Mouse (Mus musculus) CD4-positive, CD25-positive, alpha-beta regulatory T cell, adult 4 months (primary cell): ENCODE measurements at regions not wholly inside any gene's neighbourhood (a gene's known extent, or its start where the extent isn't known, plus 50 kb on each side); places are given as distances from the start of the nearest gene placed in this dataset.

ENCODE experiments used
- ATAC-seq: one replicate; pipeline ENCODE4 v1.8.0; 2017

DNA sequence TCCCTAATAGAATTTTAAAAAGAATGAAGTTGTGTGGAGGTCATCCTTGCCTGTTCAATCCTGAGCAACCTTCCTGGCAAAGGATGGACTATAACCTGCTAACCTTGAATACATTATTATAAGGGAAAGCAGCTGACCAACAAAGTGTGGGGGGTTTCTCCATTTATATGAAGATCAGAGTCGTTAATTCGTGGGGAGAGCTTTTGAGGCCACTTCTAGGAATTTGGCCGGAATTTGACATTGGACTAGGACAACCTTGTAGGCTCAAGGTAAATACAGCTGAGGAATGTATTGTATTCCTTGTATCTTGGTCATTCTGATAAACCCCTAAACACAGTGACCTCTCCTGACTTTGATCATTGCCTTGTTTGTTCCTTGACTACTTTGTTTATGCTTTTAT is 56.9 kb downstream of the Klf4 start:
- ATAC-seq, result no peak

DNA sequence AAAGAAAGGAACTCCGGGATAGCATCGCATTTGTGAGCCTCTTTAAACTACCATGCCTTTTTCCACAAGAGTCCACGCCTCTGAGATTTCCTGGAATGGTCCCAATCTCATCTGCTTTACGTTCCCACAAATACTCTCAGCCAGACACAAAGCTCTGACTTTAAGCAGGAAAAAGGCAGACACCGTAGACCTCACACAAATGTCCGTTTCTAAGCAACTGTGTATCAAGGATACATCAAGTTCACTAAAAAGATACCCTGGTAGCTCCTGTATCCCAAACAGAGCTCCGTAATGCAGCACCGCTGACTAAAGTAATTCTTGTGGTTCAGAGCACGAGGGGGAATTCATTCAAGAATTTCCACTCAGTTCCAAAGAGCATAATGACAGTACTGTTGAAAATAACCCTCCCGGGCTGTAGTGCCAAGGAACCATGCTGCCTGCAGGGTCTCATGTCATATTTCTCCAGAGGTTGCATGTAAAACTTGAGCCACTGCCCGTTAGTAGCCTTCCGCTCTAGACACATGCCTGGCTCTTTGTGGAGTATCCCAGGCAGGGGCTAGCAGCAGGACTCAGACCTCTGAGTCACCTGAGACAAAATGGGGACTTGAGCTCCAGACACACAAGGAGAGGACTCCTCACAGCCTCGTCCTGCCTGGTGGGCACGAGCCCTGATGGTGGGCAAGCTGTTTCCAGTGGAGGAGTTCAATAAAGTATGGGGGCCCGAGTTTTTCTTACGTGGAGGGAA is 58.0 kb downstream of the Klf4 start:
- no peak for ATAC-seq

DNA sequence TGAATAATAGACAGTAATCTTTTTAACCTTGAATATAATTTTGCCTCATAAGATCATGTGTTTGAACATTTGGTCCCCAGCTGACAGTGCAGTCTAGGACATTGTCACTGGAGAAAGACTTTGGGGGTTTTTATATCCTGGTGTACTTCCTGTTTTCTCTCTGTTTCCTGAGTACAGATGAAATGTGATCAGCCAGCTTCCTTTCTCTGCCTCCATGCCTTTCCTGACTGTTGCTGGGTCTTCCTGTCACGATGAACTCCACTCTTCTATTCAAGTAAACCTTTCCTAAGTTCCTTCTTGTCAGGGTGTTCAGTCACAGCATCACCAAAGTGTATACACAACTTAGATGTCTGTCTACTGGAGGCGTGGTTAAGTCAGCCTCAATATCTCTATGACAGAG is 59.6 kb downstream of the Klf4 start:
- no peak for ATAC-seq

DNA sequence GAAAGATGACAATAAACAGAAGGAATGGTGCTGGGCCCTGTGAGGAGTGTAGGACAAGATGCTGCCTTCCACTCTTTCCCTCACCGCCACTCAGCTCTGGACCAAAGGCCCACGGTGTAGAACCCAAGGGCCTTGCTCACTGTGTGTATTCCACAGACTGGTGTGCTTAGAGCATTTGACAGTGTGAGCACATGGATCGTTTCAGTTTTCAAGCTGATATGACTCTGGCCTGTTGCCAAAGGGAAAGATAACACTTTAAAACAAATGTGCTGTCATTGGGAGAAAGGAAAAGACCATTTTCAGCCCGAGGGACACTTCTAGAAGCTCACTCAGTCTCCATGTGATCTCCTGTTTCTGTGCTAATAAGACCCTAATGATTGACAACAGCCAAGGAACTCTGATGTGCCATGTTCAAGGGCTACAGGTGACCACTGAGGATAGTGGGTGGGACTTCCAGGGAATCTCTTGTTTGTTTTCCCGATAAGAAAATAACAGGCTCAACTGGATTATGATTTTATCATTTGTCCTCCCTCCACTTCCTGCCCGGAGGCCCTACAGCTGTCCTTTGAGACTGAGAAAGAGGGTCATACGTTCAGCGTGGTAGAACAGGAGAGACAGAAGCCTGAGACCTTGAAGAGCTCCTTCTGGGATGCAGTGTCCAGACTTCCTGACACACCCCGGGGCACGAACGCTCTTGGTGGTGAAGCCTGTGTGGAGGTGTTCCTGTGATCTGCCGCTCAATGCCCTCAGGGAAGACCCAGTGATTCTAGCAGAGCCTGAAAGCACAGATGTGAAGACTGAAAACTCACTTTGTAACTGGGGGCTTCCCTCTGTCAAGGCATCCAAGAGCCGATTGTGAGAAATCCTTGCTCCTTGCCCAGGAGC is 61.2 kb downstream of the Klf4 start:
- ATAC-seq, result no peak

DNA sequence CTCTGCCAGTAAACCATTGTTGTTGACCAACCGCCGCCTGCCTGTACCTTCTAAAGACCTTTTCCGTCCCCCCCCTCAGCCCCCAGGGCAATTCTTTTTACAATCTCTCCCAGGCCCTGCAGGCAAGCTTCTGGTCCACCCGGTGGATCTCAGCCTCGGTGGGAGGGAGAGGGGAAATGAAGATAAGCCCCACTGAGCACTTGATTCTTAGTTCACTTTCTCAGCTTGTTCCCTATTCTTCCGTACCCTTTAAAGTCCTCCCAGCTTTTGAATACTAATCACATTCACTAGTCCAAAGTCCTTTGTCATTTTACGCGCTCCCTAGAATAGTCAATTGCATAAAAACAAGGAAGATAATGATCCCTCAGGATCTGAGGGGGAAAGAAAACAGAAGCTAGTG is 68.1 kb downstream of the Klf4 start:
- ATAC-seq, result no peak

DNA sequence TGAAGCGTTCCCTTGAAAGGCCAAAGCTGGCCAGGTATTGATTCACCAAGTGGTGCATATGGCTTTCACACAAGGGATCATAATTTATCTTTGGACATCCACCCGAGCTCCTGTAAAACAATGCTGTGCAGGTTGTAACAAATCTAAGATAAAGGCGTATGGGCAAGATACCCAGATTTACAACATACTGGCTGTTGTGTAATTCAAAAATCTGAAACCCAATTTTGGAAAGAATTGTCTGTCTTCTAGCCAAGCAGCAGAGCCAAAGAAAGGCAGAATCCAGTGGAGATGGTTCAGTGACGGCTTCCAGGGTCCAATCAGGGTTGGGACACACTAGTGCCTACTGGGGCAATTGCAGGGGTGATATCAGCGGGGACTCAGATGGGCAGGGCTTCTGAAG is 70.3 kb downstream of the Klf4 start:
- ATAC-seq, result no peak

DNA sequence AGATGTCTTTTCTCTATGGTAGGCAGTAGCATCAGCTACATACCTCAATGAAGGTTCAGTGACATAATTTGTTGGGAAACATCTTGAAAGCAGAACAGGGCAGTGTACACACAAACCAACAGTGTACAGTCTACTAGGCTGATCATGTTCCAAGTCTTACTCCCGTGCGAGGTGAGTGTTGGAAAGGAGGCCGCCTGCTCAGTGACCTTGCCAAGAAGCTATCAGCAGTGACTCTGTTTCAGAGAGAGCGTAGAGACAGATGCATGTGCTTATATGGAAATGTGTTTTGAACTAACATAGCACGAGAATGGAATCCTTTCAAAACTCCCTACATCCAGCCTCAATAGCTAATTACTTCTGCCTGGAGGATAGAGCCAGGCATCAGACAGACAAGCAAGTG is 78.4 kb downstream of the Klf4 start:
- no peak for ATAC-seq

DNA sequence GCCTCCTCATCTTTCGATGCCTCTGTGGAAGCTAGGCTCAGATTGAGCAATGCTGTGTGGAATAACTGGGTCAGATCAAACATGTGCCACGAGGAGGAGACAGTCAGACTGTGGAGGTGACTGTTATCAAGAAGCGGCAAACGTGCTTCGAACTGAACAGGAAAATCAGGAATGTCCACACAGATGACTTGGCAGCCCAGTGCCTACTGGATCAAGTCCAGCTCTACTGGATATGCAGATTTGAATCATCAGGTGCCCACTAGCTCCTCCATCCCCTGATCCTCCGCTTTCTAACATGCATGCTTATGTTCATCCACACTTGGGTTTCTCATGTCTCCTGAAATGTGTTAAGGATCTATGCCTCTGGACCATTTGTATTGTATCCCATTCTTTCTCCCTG is 79.7 kb downstream of the Klf4 start:
- ATAC-seq, result no peak

DNA sequence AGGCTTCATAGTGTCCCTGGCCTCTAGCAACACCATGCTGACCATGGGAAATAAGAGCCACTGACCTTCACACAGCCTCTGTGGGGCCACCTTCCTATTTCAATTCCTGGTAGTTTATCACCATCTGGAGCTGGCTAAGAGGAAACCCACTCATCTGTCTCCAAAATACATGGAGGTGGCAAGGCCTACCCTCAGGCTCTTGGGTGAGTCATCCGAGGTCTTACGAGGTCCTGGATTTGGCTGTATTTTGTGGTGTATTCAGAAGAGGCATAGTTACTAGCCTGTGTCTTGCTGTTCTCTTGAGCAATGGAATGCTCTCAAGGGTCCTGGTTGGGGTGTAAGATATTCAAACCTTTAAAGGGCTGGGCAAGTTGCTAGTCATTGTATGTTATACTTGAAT is 80.6 kb downstream of the Klf4 start:
- ATAC-seq, result no peak

DNA sequence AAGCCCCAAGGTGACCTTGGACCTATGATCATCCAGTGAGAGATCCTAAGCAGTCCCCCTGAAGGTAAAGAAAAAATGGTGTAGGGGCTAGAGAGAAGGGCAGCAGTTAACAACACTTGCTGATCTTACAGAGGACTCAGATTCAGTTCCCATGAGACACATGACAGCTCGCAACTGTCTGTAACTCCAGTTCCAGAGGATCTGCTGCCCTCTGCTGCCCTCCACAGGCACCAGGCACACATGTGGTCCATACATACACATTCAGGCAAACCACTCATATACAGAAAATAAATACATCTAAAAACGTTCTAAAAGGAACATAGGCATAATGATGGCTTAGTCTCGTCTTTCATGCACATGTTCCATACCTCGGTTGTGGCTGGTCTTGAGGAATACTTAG is 81.2 kb downstream of the Klf4 start:
- no peak for ATAC-seq

DNA sequence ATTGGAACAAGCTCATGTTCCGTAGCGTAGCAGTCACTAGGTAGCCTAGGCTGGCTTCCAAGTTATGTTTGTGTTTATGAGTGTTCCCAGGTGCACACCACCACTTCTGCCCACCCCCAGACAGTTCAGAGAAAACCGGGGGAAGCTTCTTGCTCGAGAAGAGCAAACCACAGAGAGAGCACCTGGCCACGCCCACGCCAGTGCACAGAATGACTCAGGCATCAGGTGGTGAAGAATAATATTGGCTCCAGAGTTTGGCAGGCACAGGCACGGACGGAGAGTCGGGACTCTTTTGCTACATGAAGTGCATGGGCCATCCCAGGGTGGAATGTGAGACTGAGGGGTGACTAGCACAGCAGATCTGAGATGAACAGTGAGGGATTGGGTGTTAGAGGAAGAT is 88.8 kb downstream of the Klf4 start:
- ATAC-seq, result peak; percentile 82

DNA sequence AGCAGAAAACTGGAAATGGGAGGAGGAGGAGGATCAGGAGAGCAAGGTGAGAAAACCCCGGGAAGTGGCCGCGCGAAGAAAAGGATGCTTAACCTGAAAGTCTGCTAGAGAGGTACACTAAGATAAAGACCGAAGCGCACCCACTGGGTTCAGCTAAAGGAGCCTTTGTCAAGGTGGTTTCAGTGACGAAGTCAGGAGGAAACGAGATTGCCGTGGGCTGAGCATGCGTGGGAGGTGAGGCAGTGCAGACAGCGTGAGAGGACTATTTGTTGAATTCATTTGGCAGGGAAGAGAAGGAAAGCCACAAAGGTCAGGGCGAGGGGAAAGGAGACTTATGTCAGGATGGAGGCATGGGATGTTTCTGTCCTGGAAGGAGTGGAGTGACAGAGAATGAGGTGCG is 90.2 kb downstream of the Klf4 start:
- ATAC-seq, result peak; percentile 68
